26 mouse cellular contexts compared by ENCODE assay signal in genomic region chr2:65722219-65722800, GRCm38 (mm10).
"Had no signal": no experiment of that assay in that cellular context is flagged by ENCODE, and none has a peak within 500 bp of the region (broad histone marks: within the 10 kb centered on the region; RNA-seq: fewer than 3 reads in every experiment).

No protein-coding gene starts in this region.

- H3K36me3 ChIP-seq: heart, embryonic 10.5 days; heart, embryonic 12.5 days; hindbrain, embryonic 10.5 days; hindbrain, embryonic 12.5 days; intestine, embryonic 15.5 days; limb, embryonic 13.5 days; limb, embryonic 15.5 days; liver, embryonic 12.5 days had no signal

- H3K4me1 ChIP-seq: heart, embryonic 10.5 days; heart, embryonic 12.5 days; hindbrain, embryonic 10.5 days; hindbrain, embryonic 12.5 days; intestine, embryonic 15.5 days; limb, embryonic 13.5 days; limb, embryonic 15.5 days; liver, embryonic 12.5 days had no signal

- H3K27me3 ChIP-seq: heart, embryonic 12.5 days; hindbrain, embryonic 12.5 days; intestine, embryonic 15.5 days; limb, embryonic 13.5 days; limb, embryonic 15.5 days; liver, embryonic 12.5 days had no signal

- H3K27ac ChIP-seq: heart, embryonic 10.5 days; hindbrain, embryonic 10.5 days; hindbrain, embryonic 12.5 days; hindbrain, embryonic 14.5 days; intestine, embryonic 15.5 days; layer of hippocampus, adult 2 months; limb, embryonic 13.5 days; limb, embryonic 15.5 days; liver, embryonic 12.5 days; liver, embryonic 14.5 days had no signal

- H3K4me3 ChIP-seq: heart, embryonic 10.5 days; heart, embryonic 12.5 days; hindbrain, embryonic 10.5 days; hindbrain, embryonic 12.5 days; intestine, embryonic 15.5 days; layer of hippocampus, adult 2 months; limb, embryonic 13.5 days; limb, embryonic 15.5 days; liver, embryonic 12.5 days had no signal

- DNase-seq: gastrocnemius, postnatal 14 days; gastrocnemius, postnatal 36 days; heart, adult 11 months; heart, postnatal 10 days; heart, postnatal 4 days; kidney, adult 18-20 months; kidney, adult 8-10 months; kidney, postnatal 10 days; kidney, postnatal 25 days; kidney, postnatal 4 days; layer of hippocampus, postnatal 36 days; left cerebral cortex, postnatal 4 days had no signal

- H3K9me3 ChIP-seq: heart, embryonic 10.5 days; heart, embryonic 12.5 days; hindbrain, embryonic 10.5 days; hindbrain, embryonic 12.5 days; intestine, embryonic 15.5 days; limb, embryonic 13.5 days; limb, embryonic 15.5 days; liver, embryonic 12.5 days had no signal

- ATAC-seq: hindbrain, embryonic 16.5 days; inflammation-experienced regulatory T-cells, adult 6 months; intestine, embryonic 15.5 days; intestine, postnatal 0 days; liver, embryonic 12.5 days had no signal

- H3K4me2 ChIP-seq: heart, embryonic 12.5 days; hindbrain, embryonic 12.5 days; hindbrain, embryonic 14.5 days; intestine, embryonic 15.5 days; limb, embryonic 13.5 days; limb, embryonic 15.5 days; liver, embryonic 12.5 days had no signal
